Mouse (Mus musculus) megakaryocyte, embryonic 14.5 days (primary cell): ENCODE data around the gene Smarcd3. TPM values are rescaled to one million over a fixed set of nuclear protein-coding genes. Genes with fewer than 3 reads are reported as not detected.
A peak's percentile ranks its signal among the peaks of the same experiment; 100 is the strongest.

ENCODE experiments used
- H3K27me3 ChIP-seq: replicated peaks from 2 replicates; pipeline ENCODE3; 2012; ENCODE audit warnings: inconsistent platforms
- H3K36me3 ChIP-seq: replicated peaks from 2 replicates; pipeline ENCODE3; 2012; ENCODE audit warnings: low read length, inconsistent platforms, mixed read lengths
- H3K4me1 ChIP-seq: 2 replicates; pipeline ENCODE4 v1.6.1; 2012; ENCODE audit warnings: inconsistent platforms
- H3K4me3 ChIP-seq: replicated peaks from 2 replicates; pipeline ENCODE3; 2012; ENCODE audit warnings: moderate library complexity, mild to moderate bottlenecking, inconsistent platforms
- H3K9me3 ChIP-seq: 2 replicates; pipeline ENCODE4 v1.6.1; 2012; ENCODE audit warnings: inconsistent platforms
- FLI1 ChIP-seq: IDR thresholded peaks from 2 replicates; pipeline ENCODE4 v1.6.1; 2012; ENCODE audit warnings: low read length, inconsistent platforms, mixed read lengths
- GATA1 ChIP-seq: IDR thresholded peaks from 3 replicates; pipeline ENCODE4 v1.6.1; 2012; ENCODE audit warnings: mixed read lengths, low read length, inconsistent platforms, borderline replicate concordance
- polyA plus RNA-seq: library from polyadenylated mRNA; stranded (reverse); fragments of >175 nt; gene quantifications from 2 replicates; pipeline ENCODE4 v1.2.3, GENCODE M21; 2012; ENCODE audit warnings: low replicate concordance; ENCODE audit not compliant: insufficient read depth

The Smarcd3 gene
- polyA plus RNA-seq, 1 experiment = 0.76 TPM

- Histone ChIP-seq H3K4me3 (no peak overlapping the region), H3K27me3 (peaks cover 56% of the 10 kb centered on the region), H3K9me3 (no peaks in the 10 kb centered on the region), H3K36me3 (no peaks in the 10 kb centered on the region), H3K4me1 (peaks cover 4% of the 10 kb centered on the region)
- no peak for TF ChIP-seq FLI1
- TF ChIP-seq GATA1 = no peak
These were observed 25.0 kb upstream of the Smarcd3 start for GRCm38 (mm10) chr5:24649231-24649630.

GRCm38 (mm10) chr5:24645454-24645853 is 21.2 kb upstream of the Smarcd3 start:
- H3K4me1 ChIP-seq = no peaks in the 10 kb centered on the region
- no peak for TF ChIP-seq GATA1
- TF ChIP-seq FLI1 = no peak
- H3K4me3 ChIP-seq = no peak overlapping the region
- H3K27me3 ChIP-seq = peaks cover 38% of the 10 kb centered on the region
- no peaks in the 10 kb centered on the region for H3K9me3 ChIP-seq
- H3K36me3 ChIP-seq = no peaks in the 10 kb centered on the region

GRCm38 (mm10) chr5:24639081-24639480 is 14.9 kb upstream of the Smarcd3 start:
- Histone ChIP-seq H3K9me3 (no peaks in the 10 kb centered on the region), H3K4me3 (no peak overlapping the region), H3K4me1 (peaks cover 12% of the 10 kb centered on the region), H3K27me3 (peaks cover 48% of the 10 kb centered on the region), H3K36me3 (no peaks in the 10 kb centered on the region)
- TF ChIP-seq FLI1 = no peak
- TF ChIP-seq GATA1 = no peak

GRCm38 (mm10) chr5:24638131-24638530 is 13.9 kb upstream of the Smarcd3 start:
- TF ChIP-seq GATA1 (no peak), FLI1 (no peak)
- Histone ChIP-seq H3K9me3 (no peaks in the 10 kb centered on the region), H3K4me1 (peaks cover 14% of the 10 kb centered on the region), H3K4me3 (no peak overlapping the region), H3K27me3 (peaks cover 50% of the 10 kb centered on the region), H3K36me3 (no peaks in the 10 kb centered on the region)

- H3K4me1 ChIP-seq = peaks cover 22% of the 10 kb centered on the region
- TF ChIP-seq FLI1 (no peak), GATA1 (no peak)
- H3K9me3 ChIP-seq = no peaks in the 10 kb centered on the region
- peaks cover 54% of the 10 kb centered on the region for H3K27me3 ChIP-seq
- H3K4me3 ChIP-seq = no peak overlapping the region
- no peaks in the 10 kb centered on the region for H3K36me3 ChIP-seq
These were observed 12.8 kb upstream of the Smarcd3 start for GRCm38 (mm10) chr5:24636987-24637386.

GRCm38 (mm10) chr5:24635526-24636141 is 11.4 kb upstream of the Smarcd3 start:
- no peaks in the 10 kb centered on the region for H3K9me3 ChIP-seq
- H3K4me3 ChIP-seq = no peak overlapping the region
- no peaks in the 10 kb centered on the region for H3K36me3 ChIP-seq
- peaks cover 27% of the 10 kb centered on the region for H3K4me1 ChIP-seq
- H3K27me3 ChIP-seq = peaks cover 62% of the 10 kb centered on the region
- TF ChIP-seq GATA1 (no peak), FLI1 (no peak)

- TF ChIP-seq GATA1 = no peak
- no peak for TF ChIP-seq FLI1
- H3K36me3 ChIP-seq = no peaks in the 10 kb centered on the region
- no peak overlapping the region for H3K4me3 ChIP-seq
- peaks cover 27% of the 10 kb centered on the region for H3K4me1 ChIP-seq
- H3K27me3 ChIP-seq = peaks cover 66% of the 10 kb centered on the region
- H3K9me3 ChIP-seq = no peaks in the 10 kb centered on the region
These were observed 10.9 kb upstream of the Smarcd3 start for GRCm38 (mm10) chr5:24635093-24635492.

- Histone ChIP-seq H3K4me1 (peaks cover 19% of the 10 kb centered on the region), H3K36me3 (no peaks in the 10 kb centered on the region), H3K9me3 (0 out of 2 replicates have a peak, but pooled peaks cover 2% of the 10 kb centered on the region), H3K4me3 (no peak overlapping the region), H3K27me3 (peaks cover 50% of the 10 kb centered on the region)
- TF ChIP-seq FLI1 (no peak), GATA1 (no peak)
These were observed 5.5 kb upstream of the Smarcd3 start for GRCm38 (mm10) chr5:24629712-24630111.

- TF ChIP-seq FLI1 (no peak), GATA1 (no peak)
- no peak overlapping the region for H3K4me3 ChIP-seq
- peaks cover 20% of the 10 kb centered on the region for H3K4me1 ChIP-seq
- H3K36me3 ChIP-seq = no peaks in the 10 kb centered on the region
- peaks cover 2% of the 10 kb centered on the region; the same call in 1 of the 2 replicates for H3K9me3 ChIP-seq
- peaks cover 69% of the 10 kb centered on the region for H3K27me3 ChIP-seq
These were observed 560 bp upstream of the Smarcd3 start for GRCm38 (mm10) chr5:24624822-24625120.

- TF ChIP-seq FLI1 (no peak), GATA1 (no peak)
- Histone ChIP-seq H3K4me1 (peaks cover 30% of the 10 kb centered on the region), H3K27me3 (peaks cover 73% of the 10 kb centered on the region), H3K9me3 (peaks cover 2% of the 10 kb centered on the region; the same call in 1 of the 2 replicates), H3K4me3 (peak overlapping the region; percentile 79), H3K36me3 (no peaks in the 10 kb centered on the region)
These were observed 898 bp downstream of the Smarcd3 start for GRCm38 (mm10) chr5:24623041-24623985.
